Mouse (Mus musculus) erythroid progenitor cell, adult 5-6 weeks (primary cell): ENCODE measurements around the gene Ehmt1. TPM values are rescaled to one million over a fixed set of nuclear protein-coding genes. Genes with fewer than 3 reads are reported as not detected.

Experiments used
- ATAC-seq: replicated peaks from 2 replicates; pipeline ENCODE4 v1.8.0; 2016; ENCODE audit warnings: moderate number of reproducible peaks, mild to moderate bottlenecking, moderate TSS enrichment, inconsistent platforms; ENCODE audit not compliant: poor library complexity, low FRiP score, severe bottlenecking
- total RNA-seq, 2 experiments: library from RNA; stranded (forward) in 1 of 2; stranded (reverse) in 1 of 2; fragments of 150-400 nt in 1 of 2; fragments of 186-747, 209-891 nt in 1 of 2; gene quantifications; 2 replicates each; pipeline versions ENCODE4 v1.2.3 to v1.2.4; 2015 to 2017; ENCODE audit warnings: low replicate concordance in 2 of 2

Ehmt1 gene
- total RNA-seq, 2 experiments from 2014 or later = 13.8 to 74.0 TPM

GRCm38 (mm10) chr2:24914762-24915161 is 4.7 kb downstream of the Ehmt1 start:
- ATAC-seq = no peak

GRCm38 (mm10) chr2:24912589-24912988 is 6.8 kb downstream of the Ehmt1 start:
- no peak for ATAC-seq

- no peak for ATAC-seq
These were observed 7.2 kb downstream of the Ehmt1 start for GRCm38 (mm10) chr2:24912189-24912588.

GRCm38 (mm10) chr2:24910481-24910880 is 8.9 kb downstream of the Ehmt1 start:
- no peak for ATAC-seq

GRCm38 (mm10) chr2:24905653-24906155 is 13.7 kb downstream of the Ehmt1 start:
- no peak for ATAC-seq

GRCm38 (mm10) chr2:24904823-24905652 is 14.4 kb downstream of the Ehmt1 start:
- no peak for ATAC-seq

- no peak for ATAC-seq
These were observed 16.4 kb downstream of the Ehmt1 start for GRCm38 (mm10) chr2:24902999-24903398.

GRCm38 (mm10) chr2:24901055-24901454 is 18.4 kb downstream of the Ehmt1 start:
- ATAC-seq = no peak

- ATAC-seq = no peak
These were observed 20.1 kb downstream of the Ehmt1 start for GRCm38 (mm10) chr2:24899292-24899691.

GRCm38 (mm10) chr2:24896761-24897160 is 22.7 kb downstream of the Ehmt1 start:
- no peak for ATAC-seq

- no peak for ATAC-seq
These were observed 25.2 kb downstream of the Ehmt1 start for GRCm38 (mm10) chr2:24894211-24894610.

GRCm38 (mm10) chr2:24892318-24892717 is 27.1 kb downstream of the Ehmt1 start:
- ATAC-seq = no peak

GRCm38 (mm10) chr2:24890541-24891447 is 28.6 kb downstream of the Ehmt1 start:
- ATAC-seq = no peak

- ATAC-seq = no peak
These were observed 30.5 kb downstream of the Ehmt1 start for GRCm38 (mm10) chr2:24888895-24889294.

- ATAC-seq = no peak
These were observed 38.7 kb downstream of the Ehmt1 start for GRCm38 (mm10) chr2:24880686-24881085.

- no peak for ATAC-seq
These were observed 48.5 kb downstream of the Ehmt1 start for GRCm38 (mm10) chr2:24870952-24871351.

GRCm38 (mm10) chr2:24863010-24863409 is 56.4 kb downstream of the Ehmt1 start:
- no peak for ATAC-seq

- 0 out of 2 replicates have a peak, but pooled peaks have one; percentile 19 for ATAC-seq
These were observed 67.0 kb downstream of the Ehmt1 start for GRCm38 (mm10) chr2:24852408-24852807.

- ATAC-seq = no peak
These were observed 72.9 kb downstream of the Ehmt1 start for GRCm38 (mm10) chr2:24846557-24846956.

GRCm38 (mm10) chr2:24845256-24845655 is 74.2 kb downstream of the Ehmt1 start:
- no peak for ATAC-seq
